Mouse (Mus musculus) adrenal gland, postnatal 14 days (tissue): Measurements from ENCODE around the gene Olfr96. TPM values are rescaled to one million over a fixed set of nuclear protein-coding genes. Genes with fewer than 3 reads are reported as not detected.
"Not testable (repeated sequence)": the region's sequence is repeated elsewhere in the genome, so short reads cannot be mapped to it uniquely, and the experiment has no call there.

ENCODE experiments used
- DNase-seq: peaks from one replicate; pipeline ENCODE4 v3.0.0; 2021; ENCODE audit warnings: mixed read lengths
- long read RNA-seq, 2 experiments: library from polyadenylated mRNA; stranded (forward); transcript quantifications; one replicate each; pipeline ENCODE4 v2.0.0; 2021
- total RNA-seq: library from RNA; stranded (reverse); gene quantifications from 2 replicates; pipeline ENCODE4 v1.2.3, GENCODE M21; 2021

Gene Olfr96
- not detected in 2 replicates for total RNA-seq
- long read RNA-seq, experiment 1, result 0 reads
- long read RNA-seq, experiment 2, result 0 reads

DNA sequence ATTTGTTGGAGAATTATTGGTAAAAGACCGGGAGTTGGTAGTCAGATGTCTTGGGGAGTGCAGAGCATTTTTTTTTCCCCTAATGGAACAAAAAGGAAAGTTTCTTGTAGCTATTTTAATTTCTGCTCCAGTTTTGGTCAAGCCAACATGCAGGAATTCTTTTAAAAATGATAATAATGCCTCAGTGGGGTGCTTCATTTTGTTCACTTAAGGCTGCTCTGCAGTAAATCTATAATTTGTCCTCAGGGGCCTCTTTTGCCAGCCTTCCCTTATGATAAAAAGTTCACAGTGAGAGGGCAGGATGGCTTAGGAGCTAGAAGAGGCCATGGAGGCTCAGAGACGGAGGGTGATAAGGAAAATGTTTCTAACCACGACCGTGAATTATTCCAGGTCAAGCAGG, at the start of gene Olfr96:
TSS of gene Olfr96 (plus strand) at position 301 of the 400 bp plus-strand sequence.
- DNase-seq, result no peak

DNA sequence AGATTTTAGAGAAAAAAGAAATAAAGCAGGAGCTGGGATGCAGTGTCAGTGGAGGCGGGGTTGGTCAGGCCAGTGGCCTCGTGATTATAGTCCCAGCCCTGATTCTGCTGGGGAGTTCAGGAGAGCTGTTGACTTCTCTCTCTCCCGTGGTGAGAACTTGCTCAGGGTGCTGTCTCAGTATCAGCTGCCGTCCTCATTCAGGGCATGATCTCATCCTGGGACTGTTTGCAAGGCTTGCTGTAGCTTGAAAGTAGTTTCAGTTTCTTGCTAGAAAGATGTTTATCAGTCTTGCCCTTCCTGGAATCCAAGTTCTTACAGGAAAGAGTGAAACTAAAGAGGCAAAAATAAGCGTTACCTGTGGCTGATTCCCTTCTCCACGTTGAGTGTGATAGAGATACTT, 34.5 kb upstream of the Olfr96 start:
- DNase-seq, result no peak

DNA sequence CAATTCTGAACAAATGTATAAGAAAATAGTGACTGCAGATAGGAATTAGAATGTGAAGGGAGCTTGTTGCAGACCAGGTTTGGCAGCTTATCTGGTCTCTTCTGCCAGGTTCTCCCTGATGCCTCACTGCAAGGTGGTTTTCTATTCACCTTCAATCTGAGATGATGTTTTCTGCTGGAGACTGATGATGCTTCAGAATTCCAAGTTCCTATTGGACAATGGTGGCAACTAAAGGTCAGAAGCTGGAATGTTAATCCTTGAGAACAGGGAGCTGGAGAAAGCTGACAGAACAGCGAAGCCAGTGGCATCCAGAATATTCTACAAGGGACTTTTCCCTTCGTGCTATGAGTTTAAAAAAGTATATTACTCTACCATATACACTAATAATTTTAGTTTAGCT, 29.2 kb upstream of the Olfr96 start:
- DNase-seq, result peak; percentile 46

DNA sequence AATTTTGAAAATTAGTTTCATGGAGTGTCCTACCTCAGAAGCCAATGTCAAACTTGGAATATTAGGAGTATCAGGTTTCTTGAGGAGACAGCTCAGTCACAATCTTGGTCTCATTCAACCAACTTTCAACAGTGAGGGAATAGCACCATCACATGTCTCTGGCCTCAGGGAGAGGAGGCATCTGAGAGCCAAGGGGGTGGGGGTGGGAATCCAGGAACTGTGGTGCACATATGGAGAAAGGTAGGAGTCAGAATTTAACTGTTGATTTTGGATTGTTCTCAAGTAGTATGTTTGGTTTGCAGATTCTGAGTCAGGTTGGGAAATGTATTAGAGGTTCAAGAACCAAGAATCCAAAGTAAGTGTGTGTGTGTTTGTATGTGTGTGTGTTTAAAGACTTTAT, 26.9 kb upstream of the Olfr96 start:
- DNase-seq, result no peak

DNA sequence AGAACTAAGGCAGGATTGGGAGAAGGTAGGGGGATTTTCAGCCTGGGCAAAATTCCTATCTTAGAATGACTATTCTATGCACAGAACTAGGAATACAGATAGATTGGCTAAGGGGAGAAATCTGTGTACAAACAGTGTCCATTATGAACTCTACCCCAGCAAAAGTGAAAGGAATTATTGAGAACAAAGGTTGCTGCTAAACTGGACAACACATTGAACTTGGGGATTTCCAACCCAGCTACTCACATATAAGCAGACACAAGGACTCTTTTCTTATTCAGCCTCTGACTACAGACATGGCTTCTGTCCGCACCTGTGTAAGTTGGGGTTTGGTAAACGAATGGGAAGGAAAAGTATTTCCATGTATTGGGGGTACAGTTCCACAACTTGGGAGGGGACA, 26.3 kb upstream of the Olfr96 start, which contains the start of gene Ubd:
TSS of gene Ubd (plus strand) at position 237 of the 400 bp plus-strand sequence.
- DNase-seq, result no peak

DNA sequence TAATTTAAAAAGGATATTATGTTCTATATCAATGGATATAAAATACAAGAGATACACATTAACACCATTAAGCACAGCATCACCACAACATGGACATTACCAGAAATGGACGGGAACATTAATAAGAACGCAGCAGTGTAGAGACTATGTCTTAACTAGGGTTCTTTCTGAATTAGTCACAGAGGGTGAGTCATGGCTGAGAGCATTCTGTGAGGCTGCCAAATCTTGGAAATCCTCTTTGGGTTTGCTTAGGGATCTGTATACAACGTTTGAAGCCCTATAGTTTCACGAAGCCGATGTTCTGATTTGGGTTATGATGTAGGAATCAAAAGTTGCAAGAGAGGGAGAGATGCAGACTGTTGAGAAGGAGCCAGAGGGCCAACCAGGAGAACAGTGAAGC, 25.2 kb upstream of the Olfr96 start:
- peak; percentile 17 for DNase-seq

DNA sequence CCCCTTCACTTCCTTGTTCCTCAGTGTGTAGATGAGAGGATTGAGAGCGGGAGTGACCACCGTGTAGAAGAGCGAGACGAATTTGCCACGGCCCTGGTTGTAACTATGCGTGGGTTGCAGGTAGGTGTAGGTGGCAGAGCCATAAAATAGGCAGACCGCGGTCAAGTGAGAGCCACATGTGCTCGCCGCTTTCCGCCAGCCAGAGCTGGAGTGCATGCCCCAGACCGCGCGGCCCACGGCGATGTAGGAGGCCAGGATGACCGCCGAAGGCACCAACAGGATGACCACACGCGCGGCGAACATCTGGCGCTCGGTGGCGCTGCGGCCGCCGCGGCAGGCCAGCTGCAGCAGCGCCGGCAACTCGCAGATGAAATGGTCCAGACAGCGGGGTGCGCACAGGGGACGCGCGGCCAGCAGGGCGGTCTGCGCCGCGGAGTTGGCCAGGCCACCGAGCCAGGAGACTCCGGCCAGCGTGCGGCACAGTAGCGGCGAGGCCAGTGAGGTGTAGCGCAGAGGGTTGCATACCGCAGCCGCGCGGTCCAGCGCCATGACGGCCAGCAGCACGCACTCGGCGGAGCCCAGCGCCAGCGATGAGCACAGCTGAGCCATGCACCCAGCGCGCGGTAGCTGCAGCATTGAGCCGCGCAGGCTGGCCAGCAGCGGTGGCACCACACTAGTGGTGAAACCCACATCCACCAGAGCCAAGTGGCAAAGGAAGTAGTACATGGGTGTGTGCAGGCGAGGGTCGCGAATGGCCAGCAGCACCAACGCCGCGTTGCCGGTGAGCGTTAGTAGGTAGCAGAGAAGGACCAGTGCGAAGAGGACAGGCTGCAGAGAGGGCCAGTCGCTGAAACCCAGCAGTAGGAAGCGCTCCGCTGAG, 22.9 kb upstream of the Olfr96 start:
- DNase-seq, result peak; percentile 13

DNA sequence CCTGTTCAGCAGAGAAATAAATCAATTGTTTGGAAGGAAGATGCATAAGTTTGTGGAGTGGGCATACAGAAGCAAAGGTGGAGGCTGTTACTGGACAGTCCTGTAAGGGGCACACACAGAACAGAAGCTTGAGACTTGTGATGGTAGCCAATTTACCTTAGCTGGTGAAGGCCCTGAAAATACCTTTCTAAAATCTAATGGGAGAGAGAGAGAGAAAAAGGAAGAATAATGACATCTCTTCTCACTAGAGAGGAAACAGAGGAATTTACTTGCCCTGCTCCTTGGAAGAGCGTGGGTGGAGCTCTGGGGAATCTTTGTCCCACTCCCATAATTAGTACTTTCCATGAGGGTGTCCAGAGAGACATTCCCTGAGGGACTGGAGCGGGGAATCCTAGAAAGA, 19.1 kb upstream of the Olfr96 start, which contains the start of gene Olfr94:
TSS of gene Olfr94 (minus strand) at position 101 of the 400 bp plus-strand sequence.
- no peak for DNase-seq

DNA sequence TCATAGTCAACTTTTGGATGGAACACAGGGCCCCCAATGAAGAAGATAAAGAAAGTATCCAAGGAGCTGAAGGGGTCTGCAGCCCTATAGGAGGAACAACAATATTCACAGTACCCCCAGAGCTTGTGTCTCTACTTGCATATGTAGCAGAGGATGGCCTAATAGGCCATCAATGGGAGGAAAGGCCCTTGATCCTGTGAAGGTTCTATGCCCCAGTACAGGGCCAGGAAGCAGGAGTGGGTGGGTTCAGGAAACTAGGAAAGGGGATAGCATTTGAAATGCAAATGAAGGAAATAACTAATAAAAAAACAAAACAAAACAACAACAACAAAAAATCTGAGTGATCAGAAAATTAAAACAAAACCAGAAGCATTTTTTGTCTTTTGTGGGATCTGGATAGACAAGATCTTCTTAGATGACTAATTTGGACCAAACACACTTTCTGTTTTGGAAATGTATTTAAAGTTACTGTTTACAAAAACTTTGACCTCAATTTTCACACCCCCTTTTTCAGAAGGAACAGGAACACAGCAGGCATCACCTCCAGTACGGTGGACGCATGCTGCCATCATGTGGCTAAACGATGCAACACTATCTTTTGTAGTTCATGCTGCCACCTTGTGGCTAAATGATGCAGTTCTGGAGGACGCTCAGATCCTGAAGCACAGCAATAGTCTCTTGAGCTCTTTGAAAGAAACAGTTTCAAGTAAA, 16.6 kb upstream of the Olfr96 start:
- peak; percentile 85 for DNase-seq

DNA sequence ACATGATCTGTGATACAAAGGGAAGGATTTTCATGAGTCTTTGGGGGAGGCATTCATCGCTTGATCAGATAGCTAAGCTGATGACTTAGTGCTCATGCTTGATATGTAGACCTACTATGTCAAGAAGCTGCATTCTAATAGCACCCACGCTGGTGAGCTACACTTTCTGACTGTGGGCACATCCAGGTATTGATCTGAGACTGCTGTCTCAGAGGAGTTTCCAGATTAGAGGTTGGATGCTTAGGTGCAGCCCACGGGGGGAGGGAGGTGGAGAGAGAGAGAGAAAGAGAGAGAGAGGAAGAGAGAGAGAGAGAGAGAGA, 16.1 kb upstream of the Olfr96 start:
- DNase-seq, result no peak

DNA sequence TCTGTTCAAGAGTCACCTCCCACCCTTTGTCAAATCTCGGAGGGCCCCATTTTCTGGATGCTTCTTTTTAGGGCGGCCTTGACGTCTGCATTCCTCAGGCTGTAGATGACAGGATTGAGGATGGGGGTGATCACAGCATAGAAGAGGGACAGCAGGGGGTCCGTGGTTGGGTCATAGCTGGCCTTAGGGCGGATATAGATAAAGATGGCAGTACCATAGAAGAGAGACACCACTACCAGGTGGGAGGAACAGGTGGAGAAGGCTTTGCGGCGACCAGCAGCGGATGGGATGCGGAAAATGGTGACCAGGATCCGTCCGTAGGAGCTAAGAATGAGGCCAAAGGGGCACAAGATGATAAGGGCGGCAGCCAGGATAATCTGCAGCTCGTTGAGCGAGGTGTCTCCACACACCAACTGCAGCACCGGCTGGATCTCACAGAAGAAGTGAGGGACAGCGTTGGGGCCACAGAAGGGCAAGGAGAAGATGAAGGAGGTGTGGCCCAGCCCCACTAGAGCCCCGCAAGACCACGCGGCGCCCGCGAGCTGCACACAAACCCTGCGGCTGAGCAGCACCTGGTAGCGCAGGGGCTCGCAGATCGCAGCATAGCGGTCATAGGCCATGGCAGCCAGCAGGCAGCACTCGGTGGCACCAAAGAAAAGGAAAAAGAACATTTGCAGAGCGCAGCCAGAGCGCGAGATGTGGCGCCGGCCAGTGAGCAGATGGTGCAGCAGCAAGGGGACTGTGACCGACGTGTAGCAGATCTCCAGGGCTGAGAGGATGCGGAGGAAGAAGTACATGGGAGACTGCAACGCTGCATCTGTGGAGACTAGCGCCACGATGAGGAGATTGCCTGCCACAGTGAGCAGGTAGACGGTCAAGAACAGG, 8.8 kb upstream of the Olfr96 start:
- DNase-seq, result no peak

DNA sequence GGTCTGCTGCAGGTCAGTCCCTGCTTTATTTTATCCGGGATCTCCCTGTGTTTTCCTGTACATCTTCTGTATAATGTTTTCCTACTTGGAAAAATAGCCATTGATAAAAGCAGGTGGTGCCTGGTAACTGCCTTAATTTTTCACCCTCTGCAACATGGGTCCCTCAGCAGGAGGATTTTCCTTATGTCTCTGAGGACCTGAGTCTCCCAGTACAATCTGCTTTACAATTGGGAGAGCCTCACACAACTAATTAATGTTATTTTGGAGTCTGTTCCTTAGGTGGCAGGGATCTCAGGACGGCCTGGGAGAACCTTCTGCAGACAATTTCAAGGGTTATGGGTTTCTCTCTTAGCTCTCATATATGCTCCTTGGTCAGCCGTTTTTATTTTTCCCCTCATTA, 6.9 kb upstream of the Olfr96 start, which contains the start of gene Olfr95:
TSS of gene Olfr95 (minus strand) at position 101 of the 400 bp plus-strand sequence.
- DNase-seq, result no peak

DNA sequence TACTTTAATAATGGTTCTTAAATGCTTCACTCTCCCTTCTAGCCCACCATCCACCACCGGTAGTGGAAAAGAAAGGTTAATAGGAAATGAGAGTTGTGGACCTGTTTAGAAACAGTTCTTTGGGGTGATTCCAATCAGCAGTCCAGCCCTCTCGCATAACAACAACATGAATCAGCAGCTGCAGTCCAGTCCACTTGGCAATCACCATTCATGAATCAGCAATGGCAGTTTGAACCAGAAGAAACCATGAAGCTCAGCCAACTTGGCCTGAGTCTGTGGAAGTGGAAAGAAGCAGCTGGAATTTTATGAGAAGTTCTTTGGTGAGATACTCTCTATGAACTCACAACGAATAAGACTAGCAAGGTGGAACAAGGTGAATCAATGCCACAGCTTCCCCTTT, 1.5 kb upstream of the Olfr96 start:
- peak; percentile 32 for DNase-seq

DNA sequence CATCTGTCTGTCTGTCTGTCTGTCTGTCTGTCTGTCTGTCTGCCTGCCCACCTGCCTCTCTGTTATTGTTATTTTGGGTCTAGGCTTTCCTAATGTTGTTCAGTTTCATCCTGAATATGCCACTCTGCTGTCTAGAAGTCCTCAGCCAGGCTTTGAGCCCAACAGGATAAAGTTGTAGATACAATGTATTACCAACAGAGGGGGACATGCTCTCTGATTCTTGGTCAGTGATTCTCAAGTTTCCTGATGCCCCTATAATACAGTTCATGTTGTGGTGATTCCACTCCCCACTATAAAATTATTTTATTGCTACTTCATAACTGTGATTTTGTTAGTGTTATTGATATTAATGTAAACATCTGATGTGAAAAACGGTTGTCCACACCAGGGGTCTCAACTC, 1.9 kb downstream of the Olfr96 start:
- DNase-seq, result no peak

DNA sequence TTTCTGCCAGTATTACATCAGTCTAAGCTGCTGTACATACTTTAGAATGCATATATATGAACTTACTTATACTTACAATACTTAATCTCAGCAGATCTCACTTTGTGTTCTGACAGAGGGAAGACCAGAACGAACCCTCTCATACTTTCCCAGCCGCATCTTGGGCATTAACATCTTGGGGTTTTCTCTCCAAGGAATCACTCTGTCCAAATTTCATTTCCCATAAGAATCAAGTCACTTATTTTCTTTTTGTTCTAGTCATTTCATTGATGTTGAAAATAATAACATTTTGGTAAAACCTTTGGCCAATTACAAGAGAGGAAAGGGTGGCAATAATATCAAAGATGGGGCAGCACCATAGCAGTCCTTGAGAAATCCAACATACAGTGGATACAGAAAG, 17.3 kb downstream of the Olfr96 start, which contains the start of gene Olfr97:
TSS of gene Olfr97 (minus strand) at position 101 of the 400 bp plus-strand sequence.
- DNase-seq, result not testable (repeated sequence)

DNA sequence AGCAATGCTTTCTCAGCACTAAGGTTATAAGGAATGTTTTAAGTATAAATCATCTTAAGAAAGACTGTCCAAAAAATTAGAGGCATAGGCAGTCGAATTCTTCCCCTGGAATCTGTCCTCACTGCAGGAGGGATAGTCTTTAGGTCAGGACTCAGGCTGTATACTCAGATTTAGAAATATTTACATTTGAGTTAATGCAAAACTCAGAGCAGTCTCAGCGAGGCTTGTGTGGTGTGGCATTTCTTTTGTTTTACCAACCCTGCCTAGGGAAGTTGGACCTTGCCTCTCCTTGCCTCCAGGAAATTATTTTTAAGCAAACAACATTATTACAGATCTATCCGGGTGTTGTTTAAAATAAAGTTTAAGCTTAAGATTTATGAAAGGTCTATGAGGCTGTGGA, 22.3 kb downstream of the Olfr96 start:
- DNase-seq, result no peak

DNA sequence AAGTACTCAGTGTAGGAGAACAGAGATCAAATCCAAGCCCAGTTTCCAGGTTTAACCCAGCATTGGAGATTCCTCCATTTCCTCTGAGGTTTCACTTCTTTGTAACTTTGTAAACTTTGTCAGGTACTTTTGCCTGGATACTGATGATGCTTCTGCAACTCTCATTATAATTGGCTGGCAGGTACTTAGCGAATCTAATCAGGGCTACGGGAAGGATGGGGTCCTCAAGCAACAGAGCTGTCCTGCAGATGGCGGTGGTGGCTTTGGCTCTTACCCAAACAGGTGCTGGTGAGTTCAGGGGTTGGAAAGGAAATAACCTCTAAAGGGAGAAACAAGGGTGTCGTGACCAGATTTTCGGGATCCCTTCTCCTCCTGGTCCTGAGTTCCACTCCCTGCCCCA, 26.8 kb downstream of the Olfr96 start:
- DNase-seq, result peak; percentile 43

DNA sequence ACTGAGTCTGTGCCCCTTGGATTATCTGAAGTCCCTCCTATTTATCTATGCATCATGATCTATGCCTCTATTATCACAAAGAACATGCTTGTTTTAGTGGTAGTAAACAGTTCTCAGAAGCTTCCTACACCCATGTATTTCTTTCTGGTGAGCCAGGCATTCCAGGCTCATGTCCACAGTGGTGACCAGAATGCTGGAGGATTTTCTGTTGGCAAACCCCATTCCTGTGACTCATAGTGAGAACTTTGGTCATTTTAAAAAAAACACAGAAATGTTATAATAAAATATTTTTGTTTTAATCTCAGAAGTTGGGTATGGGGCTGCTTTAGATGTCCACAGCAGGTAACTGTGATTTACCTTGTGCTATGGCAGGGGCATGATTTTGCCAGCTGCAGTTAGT, 29.5 kb downstream of the Olfr96 start:
- DNase-seq, result no peak

DNA sequence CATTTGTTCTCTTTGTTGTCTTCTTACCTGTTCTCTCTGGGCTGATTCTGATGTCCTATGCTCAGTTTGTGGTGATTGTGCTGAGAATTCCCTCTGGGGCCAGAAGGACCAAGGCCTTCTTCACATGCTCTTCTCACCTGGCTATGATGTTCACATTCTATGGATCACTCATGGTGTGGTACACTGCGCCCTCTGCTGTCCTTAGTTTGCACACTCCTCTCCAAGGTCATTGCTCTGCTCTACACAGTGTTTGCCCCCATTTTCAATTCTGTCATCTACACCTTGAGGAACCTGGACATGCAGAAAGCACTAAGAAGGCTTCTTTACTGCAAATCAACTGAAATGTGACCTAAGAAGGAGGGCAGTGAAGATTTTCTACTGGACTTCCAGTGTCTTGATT, 30.6 kb downstream of the Olfr96 start:
- DNase-seq, result peak; percentile 9

DNA sequence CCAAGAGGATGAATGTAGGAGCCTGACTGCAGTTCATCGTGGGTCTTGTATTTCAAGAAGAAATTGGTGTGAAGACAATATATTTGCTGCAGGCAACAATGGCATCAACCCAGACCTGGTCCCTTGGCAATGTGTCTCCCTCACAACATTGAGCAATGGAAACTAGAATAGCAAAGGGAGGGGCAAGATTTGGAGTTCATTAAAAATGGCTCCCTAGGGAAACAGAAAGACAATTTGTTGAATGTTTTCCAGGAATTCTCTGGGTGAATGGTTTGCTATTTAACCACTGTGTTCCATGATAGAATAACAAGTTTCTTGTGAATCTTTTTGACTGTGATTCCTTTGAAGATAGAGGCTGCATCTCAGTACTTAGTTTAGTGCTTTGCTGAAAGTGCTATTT, 43.7 kb downstream of the Olfr96 start, which contains the start of gene Olfr98:
TSS of gene Olfr98 (minus strand) at position 124 of the 400 bp plus-strand sequence.
- peak; percentile 9 for DNase-seq

DNA sequence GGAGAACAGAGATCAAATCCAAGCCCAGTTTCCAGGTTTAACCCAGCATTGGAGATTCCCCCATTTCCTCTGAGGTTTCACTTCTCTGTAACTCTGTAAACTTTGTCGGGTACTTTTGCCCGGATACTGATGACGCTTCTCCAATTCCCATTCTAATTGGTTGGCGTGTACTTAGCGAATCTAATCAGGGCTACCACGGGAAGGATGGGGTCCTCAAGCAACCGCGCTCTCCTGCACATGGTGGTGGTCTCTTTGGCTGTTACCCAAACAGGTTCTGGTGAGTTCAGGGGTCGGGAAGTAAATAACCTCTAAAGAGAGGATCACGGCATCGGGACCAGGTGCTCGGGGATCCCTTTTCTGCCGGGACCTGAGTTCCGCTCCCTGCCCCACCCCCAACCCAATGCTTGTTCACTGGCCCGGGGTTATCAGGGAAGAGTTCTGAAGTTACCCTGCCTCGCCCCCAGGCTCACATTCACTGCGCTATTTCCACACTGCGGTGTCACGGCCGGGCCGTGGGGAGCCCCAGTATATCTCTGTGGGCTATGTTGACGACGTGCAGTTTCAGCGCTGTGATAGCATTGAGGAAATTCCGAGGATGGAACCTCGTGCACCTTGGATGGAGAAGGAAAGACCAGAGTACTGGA, 50.2 kb downstream of the Olfr96 start, which contains the start of gene H2-M3:
TSS of gene H2-M3 (plus strand) at position 163 of the 644 bp plus-strand sequence.
- peak; percentile 90 for DNase-seq
